Mouse (Mus musculus): ENCODE results near the gene Spty2d1.

Gene Spty2d1

DNA sequence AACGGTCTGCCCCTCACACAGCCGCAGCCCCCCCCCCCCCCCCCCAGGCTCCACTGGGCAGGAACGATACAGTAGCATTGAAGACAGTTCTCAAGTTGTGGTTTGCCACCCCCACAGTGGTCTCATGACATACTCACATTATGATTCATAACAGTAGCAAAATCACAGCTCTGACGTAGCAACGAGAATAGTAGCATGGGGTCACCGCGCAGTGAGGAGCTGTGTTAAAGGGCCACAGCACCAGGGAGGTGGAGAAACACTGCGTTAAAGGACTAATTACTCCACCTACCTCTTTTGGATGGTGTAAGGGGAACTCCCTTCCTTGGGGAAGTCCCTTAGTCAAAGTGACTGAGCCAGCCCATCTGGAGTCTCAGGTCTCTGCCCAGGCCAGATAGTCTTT lies 14.3 kb upstream of the Spty2d1 start:
- DNase-seq (ENCODE audit: low spot score in 2 of 2): peak; percentile 84 to 87

DNA sequence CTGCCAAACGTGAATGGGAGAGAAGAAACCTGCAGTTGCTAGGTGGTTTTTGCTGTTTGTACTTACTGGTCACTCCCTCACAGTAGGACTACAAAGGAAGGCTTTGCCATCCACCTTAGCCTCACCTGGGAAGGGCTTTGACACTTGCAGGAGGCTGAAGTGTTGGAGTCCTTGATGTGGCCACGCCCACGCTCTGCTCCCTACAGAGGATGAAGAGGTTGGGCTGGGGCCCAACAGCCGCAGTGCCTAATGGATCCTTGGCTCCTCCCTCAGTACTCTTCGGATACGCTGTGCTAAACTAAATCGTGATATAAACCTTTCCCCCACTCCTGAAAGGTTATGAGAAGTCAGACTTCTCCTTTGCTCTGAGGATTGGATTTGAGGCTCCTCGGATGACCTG lies 12.7 kb upstream of the Spty2d1 start:
- DNase-seq (ENCODE audit: low spot score in 2 of 2): no peak

DNA sequence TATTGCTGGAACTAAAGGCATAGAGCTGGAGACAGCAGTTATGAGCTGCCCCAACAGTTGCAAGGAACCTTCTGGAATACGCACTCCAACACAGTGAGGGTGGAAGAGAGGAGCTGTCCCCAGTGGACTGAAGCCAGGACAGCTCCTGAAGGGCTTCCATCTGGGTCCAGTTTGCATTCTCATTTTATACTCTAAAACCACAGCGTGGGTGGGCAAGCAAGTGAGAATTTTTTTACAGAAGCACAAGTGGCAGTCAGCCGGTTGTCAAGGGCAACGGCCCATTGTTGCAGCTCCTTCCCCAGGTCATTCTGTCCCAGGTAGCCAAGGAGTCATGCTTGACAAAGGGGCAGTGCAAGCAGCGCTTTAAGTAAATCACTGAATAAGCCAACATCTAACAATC lies 11.4 kb upstream of the Spty2d1 start:
- DNase-seq (ENCODE audit: low spot score in 2 of 2): no peak

DNA sequence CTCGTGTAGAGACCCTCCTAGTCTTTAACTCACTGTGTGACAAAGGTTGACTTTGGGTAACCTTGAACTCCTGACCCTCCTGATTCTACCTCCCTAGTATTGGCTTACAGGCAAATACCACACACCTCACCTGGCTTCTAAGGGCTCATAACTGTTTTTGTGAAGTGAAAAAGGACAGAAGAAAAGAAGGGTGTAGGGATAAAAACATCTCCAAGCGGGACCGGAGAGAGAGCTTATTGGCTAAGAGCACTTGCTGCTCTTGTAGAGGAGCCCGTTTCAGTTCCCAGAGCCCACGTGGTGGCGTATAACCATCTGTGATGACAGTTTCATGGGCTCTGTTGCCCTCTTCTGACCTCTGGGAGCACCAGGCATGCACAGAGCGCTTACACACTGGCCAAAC lies 8.9 kb upstream of the Spty2d1 start:
- no peak for DNase-seq (ENCODE audit: low spot score in 2 of 2)

DNA sequence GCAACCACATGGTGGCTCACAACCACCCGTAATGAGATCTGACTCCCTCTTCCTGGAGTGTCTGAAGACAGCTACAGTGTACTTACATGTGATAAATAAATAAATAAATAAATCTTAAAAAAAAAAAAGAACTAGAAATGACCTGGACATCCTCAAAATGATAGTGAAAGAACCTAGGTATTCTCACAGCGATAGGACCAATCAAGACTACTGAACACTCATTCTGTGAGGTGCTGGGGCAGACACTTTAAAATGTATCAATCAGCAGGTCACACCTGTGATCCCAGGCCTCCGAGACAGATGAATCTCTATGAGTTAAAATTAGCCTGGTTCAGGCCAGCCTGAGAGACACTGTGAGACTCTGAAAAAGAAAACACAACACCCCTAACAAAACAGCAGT lies 8.4 kb upstream of the Spty2d1 start:
- no peak for DNase-seq (ENCODE audit: low spot score in 2 of 2)

DNA sequence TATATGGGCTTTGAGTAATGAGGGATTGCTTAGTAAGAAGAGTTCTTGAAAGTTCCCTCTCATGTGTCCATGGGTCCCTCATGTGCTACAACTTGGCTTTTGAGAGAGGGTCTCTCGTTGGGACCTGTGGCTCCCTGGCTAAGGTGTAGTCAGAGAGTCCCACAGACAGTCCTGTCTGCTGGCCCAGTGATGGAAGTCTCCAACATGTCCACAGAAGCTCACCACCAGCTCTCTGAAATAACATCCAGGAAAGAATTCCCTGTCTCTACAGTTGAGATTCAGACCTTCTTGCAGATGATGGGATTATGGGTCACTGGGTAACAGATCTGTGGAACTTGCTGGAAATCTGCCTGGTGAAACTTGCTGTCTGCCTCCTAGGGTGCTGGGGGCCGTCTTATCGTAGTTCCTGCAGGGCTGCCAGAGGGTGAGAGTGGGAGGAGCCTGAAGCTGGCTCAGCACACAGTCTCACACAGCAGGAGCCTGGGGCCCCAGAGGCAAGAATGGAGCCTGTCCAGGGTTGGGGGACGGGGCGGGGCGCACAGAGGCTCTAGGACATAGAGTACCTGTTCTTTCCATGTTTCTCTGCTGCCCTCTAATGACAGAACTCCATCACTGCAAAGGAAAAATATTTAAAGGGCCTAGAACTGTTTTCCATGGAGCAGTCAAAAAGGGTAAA lies 7.3 kb upstream of the Spty2d1 start:
- DNase-seq (ENCODE audit: low spot score in 2 of 2): peak; percentile 57 to 59

DNA sequence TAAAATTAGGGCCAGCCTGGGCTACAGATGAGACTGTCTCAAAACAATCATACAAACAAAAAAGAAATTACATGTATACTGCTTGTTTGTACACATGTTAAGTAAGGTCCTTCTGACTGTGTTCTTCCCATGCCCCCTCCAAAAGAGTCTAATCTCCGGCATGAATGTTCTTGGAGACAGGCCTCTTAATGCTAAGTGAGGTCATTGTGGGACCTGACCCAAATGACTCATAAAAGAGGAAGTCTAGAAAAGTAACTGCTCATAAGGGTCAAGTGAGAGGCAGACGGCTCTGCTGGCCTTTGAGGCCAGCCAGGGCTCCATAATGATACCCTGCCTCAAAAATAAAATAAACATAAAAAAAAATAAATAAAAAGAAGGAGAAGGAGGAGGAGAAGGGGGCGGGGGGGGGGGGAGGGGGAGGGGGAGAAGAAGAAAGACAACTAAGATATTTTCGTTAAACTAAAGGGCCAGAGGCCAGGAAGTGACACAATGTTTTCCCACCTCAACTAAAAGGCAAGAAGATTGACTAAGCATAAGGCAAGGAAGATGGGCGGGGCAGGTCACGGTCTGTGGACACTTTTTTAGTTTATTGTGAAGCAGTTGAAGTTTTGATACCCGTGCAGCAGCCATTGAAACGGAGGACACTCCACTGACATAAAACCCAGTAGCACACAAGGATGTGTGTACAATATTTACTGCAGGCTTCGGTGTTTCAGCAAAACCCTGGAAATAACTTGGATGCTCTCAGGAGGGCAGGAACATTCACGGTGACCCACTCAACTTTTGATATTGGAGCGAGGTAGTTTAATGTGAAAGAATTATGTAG lies 6.6 kb upstream of the Spty2d1 start:
- peak; percentile 33 to 36 for DNase-seq (ENCODE audit: low spot score in 2 of 2)

DNA sequence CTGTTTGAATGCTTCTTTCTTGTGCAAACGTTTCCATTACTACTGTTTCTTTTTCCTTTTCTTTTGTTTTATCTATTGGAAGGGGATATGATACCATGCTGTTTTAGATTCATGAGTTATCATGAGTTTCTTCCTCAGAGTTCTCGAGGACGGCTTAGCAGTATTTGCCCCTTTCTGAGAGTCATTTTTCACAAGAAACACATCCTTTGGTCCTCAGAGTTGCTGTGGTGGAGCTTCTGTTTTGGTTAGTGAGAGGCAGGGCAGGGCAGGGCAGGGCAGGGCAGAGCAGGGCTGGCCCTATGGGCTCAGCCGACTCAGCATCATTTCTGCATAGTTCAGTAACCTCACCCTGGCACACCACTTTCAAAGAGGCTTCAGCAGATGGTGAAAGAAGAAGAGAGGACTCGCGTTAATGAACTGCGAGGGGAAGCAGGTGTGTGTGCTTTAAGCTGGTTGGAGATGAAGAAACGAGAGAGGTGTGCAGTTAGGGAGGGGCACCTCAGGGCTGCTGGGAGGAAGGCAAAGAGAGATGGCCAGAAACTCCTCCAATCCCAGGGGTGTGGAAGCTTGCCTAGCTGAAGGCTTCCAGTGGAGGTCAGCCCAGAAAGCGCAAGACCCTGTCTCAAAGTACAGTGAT lies 5.0 kb upstream of the Spty2d1 start:
- peak; percentile 42 to 44 for DNase-seq (ENCODE audit: low spot score in 2 of 2)

DNA sequence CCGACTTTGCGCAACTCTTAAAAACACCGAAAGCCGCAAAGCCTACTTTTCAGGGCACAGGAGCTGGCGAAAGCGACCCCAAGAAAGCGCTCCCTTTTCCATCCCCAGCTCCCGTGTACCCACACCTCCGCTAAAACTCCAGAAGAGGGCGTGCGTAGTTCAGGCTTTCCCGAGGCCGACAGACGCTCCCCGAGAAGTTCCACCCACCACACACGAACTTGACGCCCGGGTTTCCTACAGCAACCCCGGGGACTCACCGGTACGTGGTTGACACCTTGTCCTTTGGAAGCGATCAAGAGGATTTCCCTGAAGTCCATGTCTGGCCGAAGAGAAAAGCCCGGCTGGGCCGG lies 418 bp downstream of the Spty2d1 start:
- no peak for DNase-seq (ENCODE audit: low spot score in 2 of 2)

DNA sequence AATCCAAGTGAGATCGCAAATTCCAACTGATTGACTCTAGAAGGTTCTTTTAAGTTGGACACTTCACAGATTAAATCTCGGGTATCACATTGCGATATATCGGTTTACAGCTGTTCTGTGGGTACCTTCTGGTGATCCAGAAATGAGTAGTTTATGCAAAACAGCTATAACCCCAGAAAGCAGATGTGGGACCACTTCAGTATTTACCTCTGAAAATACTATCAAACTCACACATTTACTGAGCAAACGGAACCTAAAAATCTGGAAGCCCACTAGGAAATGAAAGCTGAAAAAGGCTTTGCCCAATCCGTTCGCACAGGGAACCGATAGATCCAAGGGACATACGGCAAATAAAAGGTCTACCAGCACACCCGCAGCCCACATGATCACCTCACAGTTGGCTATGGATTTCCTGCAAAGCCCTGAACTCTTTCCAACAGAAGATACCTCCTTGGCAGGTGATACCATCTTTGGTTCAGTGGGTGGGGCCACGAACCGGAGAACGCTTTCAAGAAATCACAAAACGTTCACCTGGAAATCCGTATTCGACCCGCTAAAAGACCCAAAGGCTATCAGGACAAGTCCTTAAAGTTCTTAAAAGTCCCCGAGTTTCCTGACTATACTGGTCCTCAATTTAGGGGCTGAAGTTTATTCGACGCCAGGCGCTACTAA lies 966 bp downstream of the Spty2d1 start:
- no peak for DNase-seq (ENCODE audit: low spot score in 2 of 2)

DNA sequence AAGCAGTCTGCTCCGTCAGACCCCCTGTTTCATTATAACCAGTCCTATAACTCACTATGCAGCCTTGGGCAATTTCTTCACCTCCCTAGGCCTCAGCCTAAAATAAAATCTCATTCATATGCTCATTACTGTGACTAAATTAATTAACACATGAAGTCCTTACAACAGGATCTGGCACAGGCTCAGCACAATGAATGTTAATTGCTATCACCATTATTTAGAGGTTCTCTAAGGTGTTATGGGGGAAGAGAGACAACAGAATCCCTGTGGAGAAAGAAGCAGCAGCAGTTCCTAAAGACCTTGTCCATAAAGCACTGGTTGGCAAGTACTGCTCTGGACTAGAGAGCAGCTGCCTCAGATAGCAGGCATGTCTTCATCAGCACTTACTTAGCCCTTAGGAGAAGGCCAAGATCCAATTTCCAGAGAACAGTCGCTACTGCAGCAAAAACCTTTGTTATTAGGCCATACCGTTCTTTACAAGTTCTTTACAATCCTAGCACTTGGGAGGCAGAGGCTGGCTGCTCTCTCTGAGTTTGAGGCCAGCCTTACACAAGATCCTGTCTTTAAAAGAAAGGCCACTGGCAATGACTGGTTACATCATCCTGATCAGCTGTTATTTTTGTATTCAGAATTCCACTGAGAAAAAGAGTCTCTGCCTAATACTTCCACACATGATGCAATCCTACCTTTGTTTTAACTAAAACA lies 4.6 kb downstream of the Spty2d1 start:
- no peak for DNase-seq (ENCODE audit: low spot score in 2 of 2)

DNA sequence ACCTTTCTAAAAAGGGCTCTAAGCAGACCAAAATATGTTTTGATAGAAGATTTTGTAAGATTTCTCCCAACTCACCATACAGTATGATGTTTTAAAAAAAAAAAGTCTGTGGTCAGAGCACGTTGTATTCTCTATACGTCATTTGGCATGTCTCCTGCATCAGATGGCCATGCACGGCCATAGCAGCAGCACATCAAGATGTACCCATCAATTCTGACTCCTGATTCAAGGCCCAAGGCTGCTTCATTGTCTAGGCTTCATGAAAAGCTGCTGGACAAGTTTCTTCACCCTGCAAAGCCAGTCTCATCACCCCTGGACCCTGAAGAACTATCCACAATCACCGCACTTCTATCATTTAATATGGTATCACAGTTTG lies 6.3 kb downstream of the Spty2d1 start:
- no peak for DNase-seq (ENCODE audit: low spot score in 2 of 2)

DNA sequence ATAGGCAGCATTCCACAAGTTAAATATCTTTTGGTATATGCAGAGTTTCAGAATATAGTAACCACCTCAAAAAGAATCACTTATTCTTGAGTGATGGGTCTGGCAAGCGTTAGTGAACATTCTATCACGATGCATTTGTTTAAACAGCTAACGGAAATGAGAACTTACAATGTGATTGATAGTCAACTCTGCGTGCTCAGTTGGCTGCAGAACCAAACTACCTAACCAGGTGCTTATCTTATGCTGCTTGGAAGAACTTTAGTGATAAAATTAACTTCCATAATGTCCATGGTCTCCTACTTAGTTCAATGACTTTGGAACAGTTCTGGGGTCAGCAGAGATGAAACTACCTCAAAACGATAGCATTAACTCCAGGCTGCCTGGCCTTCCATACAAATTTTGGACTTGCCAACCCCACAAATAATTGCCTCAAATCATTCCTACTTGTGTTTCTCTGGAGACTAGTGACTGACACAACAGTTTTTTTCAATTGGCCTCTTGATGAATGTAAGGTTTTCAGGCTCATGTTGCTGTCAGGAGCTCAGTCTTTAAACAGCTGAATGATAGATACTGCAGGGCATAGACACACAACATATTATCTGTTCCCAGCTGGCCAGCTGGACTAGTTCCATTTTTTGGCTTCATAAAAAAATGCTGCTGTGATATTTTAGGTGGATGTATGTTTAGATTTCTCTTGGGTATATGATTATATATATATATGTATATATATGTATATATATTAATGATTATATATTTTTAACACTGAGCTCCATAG lies 6.9 kb downstream of the Spty2d1 start:
- no peak for DNase-seq (ENCODE audit: low spot score in 2 of 2)

DNA sequence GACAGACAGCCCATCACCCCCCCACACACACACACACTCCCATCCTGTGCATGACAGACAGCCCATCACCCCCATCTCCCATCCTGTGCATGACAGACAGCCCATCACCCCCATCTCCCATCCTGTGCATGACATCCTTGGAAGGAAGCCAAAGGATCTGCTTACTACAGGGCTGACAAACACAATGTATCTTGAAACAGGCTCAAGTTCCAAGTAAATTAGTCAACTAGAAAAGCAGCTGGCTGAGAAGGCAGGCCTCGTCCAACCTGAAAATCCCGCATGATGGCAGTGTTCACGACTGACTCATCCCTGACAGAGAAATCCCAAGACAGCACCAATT lies 7.6 kb downstream of the Spty2d1 start:
- DNase-seq (ENCODE audit: low spot score in 2 of 2): no peak

DNA sequence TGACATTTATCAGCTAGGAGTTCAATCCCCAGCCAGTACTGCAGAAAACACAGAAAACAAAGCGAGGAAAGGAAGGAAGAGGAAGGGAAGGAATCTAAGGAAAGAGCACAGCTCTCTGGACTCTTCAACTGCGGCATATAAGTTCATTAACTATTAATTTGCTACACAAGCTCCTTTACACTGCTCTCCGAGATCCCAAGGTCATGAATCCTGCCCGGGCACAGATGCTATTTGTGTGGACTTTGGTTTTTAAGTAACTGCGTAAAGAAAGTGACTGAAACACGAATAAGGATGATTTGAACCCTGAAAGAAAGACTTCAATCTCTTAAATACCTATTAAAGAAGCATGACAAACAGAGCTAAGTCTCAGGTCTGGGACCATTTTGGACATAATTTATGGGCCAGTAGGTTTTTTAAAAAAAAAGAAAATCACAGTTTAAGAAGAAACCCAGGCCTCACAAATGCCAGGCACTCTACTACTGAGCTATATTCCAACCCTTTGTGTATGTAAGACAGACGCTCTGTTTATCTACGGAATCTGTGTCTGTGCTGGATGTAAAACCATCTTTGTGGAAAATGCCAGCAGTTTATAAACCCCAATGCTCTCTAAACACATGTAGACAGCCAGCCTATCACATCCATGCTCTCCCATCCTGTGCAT lies 8.1 kb downstream of the Spty2d1 start:
- DNase-seq (ENCODE audit: low spot score in 2 of 2): no peak

DNA sequence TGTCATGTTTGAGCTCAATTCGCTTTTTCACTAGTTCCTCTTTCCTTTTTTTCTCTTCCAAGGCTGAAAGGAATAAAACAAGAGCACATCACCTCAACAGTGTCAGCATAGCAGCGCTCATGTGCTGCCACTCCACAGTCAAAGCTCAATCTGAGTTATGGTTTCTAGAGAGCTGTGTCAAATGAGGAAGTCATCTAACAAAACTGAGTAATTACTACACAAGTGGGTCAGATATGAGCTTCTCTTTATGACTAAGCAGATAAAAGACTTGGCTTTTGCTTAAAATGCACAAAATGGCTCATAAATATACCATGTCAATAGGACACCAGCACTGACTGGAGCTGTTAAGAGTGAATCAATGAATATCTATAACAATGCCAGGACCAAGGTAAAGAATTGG lies 9.3 kb downstream of the Spty2d1 start:
- no peak for DNase-seq (ENCODE audit: low spot score in 2 of 2)

DNA sequence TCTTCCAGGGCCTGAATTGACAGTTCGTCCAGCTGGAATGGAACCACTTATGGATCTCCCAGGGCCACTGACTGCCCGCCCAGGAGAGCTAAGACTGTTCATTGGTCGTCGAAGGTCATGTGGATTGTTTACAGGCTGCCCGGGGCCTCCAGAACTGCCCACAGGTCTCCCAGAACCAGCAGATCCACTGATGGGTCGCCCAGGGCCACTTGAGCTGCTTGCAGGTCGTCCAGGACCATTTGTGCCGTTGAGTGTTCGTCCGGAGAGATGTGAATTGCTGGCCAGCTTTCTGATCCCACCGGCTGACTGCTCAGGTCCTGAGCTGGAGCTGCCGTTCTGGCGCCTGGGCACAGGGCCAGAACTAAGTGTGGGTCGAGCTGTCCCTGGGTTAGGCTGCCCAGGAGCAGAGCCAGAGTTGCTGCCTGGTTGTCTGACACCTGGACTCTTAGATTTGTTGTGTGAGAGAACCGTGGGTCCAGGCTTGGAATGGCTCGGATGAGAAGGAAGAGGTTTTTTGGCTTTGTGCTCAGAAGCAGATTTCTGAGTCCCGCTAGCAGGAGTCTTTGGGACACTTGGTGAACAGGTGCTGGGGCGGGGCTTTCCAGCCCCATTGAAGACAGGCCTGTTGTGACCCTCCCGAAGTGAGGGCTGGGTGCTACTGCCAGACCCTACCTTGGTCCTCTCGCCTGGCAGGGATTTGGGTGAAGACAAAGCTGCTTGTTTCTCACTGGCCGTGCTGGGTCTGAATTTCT lies 10.4 kb downstream of the Spty2d1 start:
- no peak for DNase-seq (ENCODE audit: low spot score in 2 of 2)

DNA sequence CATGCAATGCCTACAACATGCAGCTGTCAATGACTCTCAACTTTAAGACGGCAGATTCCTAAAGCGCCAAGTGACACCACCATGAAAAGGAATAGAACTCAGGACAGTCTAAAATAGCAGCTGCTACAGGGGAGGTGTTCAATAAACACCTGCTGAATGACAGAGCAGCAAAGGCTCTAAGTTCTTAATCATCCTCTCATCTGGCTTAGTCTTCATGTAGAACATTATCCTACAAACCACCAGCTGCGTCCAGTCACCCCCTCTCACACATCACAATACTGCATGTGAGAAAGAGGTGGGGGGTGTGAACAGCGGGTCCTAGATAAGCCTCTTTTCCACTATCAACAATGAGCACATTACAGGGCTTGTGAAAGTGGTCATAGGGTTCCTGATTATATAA lies 11.2 kb downstream of the Spty2d1 start:
- no peak for DNase-seq (ENCODE audit: low spot score in 2 of 2)

DNA sequence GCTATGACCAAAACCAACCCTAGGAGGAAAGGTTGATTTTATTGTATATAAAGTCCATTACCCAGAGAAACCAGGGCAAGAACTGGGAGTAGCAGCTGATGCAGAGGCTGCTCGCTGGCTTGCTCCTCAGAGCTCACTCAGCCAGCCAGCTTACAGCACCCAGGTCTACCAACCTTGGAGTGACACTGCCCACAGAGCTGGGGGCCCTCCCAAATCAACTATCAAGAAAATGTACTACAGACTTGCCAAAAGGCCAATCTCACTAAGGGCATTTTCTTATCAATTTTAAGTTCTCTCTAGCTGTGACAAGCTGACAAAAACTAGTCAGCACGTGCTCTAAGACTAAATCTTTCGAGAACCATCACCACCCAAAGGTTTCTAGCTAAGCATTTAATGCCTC lies 12.7 kb downstream of the Spty2d1 start:
- no peak for DNase-seq (ENCODE audit: low spot score in 2 of 2)

DNA sequence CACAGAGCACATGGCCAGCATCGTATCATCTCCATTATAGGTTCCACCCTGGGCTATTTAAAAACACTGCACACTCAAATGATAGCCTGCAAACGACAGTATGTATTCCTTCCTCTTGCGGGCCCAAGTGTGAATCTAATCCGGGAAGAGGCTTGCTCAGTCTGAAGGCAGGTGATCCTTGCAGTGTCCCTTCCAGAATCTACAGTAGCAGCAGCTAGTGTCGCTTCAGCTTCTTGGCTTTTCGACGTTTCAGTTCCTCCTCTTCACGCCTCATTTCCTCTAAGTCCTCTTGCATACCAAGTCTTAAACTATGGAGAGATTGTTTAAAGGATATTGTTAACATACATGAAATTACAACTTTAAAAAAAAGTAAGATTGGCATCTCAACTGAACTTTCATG lies 15.1 kb downstream of the Spty2d1 start:
- DNase-seq (ENCODE audit: low spot score in 2 of 2): no peak
